Mouse (Mus musculus): ENCODE measurements at regions not wholly inside any gene's neighbourhood (a gene's known extent, or its start where the extent isn't known, plus 50 kb on each side); places are given as distances from the start of the nearest gene placed in this dataset.

DNA sequence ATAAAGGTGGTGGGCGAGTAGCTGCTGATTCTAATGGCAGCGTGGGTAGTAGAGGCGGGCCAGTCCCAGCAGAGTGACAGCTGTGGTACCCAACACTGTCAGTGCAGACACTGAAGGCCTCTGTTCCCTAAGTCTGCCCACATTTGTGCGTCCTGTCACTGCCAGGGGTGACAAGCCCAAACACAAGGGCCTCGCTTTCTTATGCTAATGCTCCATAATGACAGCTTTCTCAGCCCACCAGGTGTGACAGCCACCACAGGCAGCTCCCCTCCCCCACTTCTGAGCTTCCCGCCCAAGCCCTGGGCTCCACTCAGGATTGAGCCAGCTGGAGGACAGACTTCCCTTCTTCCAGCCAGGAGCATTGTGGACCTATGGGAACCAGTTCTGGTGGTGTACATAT lies 440.4 kb downstream of the Dhx35 start:
- no peaks in the 10 kb centered on the region for H3K9me3 ChIP-seq
- H3K4me3 ChIP-seq, result no peak overlapping the region
- no peak for ATAC-seq (replicated peaks)
- H3K4me2 ChIP-seq, result no peak overlapping the region
- H3K4me1 ChIP-seq, result peaks cover 3% of the 10 kb centered on the region; the same call in 1 of the 2 replicates
- no peaks in the 10 kb centered on the region for H3K27me3 ChIP-seq (replicated peaks)
- H3K9ac ChIP-seq, result no peak overlapping the region
- H3K27ac ChIP-seq, result no peak overlapping the region
- 24% methylated on average over 6 of the region's 6 CpGs for WGBS
- no peaks in the 10 kb centered on the region for H3K36me3 ChIP-seq (replicated peaks)

DNA sequence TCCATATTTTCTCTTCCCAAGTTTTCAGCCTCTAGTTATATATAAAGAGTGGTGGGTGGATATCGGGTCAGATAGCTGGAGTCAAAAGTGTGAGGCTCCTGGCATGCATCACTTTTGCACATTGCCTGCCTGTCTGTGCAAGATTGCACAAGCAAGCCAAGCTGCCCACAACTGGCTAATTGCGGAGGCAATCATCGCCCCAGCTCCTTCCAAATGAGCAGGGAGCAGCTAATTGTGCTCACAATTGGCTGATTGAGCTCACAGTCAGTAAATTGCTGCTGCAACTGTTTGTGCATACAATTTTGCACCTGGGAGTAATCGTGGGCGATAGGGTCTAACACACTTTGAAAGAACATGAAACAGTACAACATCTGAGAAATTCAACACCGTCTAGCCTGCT lies 455.5 kb downstream of the Dhx35 start:
- Histone ChIP-seq H3K4me3 (no peak overlapping the region), H3K4me1 (no peaks in the 10 kb centered on the region), H3K27ac (no peak overlapping the region), H3K9me3 (no peaks in the 10 kb centered on the region), H3K27me3 (replicated peaks) (no peaks in the 10 kb centered on the region), H3K9ac (no peak overlapping the region), H3K36me3 (replicated peaks) (no peaks in the 10 kb centered on the region), H3K4me2 (no peak overlapping the region)
- WGBS, result 84% methylated on average over 6 of the region's 6 CpGs
- no peak for ATAC-seq (replicated peaks)

- Histone ChIP-seq H3K9me3 (no peaks in the 10 kb centered on the region), H3K36me3 (replicated peaks) (no peaks in the 10 kb centered on the region), H3K4me1 (no peaks in the 10 kb centered on the region), H3K4me3 (no peak overlapping the region), H3K27me3 (replicated peaks) (no peaks in the 10 kb centered on the region), H3K27ac (no peak overlapping the region), H3K9ac (no peak overlapping the region), H3K4me2 (no peak overlapping the region)
- no peak for ATAC-seq (replicated peaks)
- 76% methylated on average over 6 of the region's 6 CpGs for WGBS
Observed at GRCm38 (mm10) chr2:159250993-159251665, 456.5 kb downstream of the Dhx35 start.

GRCm38 (mm10) chr2:159270221-159271080 lies 475.8 kb downstream of the Dhx35 start:
- Histone ChIP-seq H3K27ac (no peak overlapping the region), H3K4me2 (no peak overlapping the region), H3K36me3 (replicated peaks) (no peaks in the 10 kb centered on the region), H3K27me3 (replicated peaks) (no peaks in the 10 kb centered on the region), H3K9me3 (no peaks in the 10 kb centered on the region), H3K4me1 (no peaks in the 10 kb centered on the region), H3K9ac (no peak overlapping the region), H3K4me3 (no peak overlapping the region)
- ATAC-seq (replicated peaks), result no peak
- WGBS, result 86% methylated on average over 10 of the region's 10 CpGs

DNA sequence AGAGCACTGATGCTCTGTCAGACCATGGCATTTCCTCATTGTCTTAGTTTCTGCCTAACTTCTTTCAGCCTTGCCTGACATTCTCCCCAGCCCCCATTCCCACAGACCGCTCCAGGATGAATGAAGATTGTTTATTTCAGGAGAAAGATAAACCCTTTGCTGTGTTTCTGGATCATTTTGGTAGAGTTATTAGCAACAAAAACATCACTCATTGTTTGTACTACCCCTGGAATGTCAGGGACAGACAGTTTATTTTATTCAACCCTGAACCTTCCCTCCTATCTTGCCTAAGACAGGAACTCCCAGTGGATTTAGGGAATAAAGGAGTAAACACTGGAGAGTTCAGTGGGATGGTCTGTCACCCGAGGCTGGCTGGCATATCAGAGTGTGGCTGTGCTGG lies 484.3 kb downstream of the Dhx35 start:
- Histone ChIP-seq H3K27ac (no peak overlapping the region), H3K4me1 (no peaks in the 10 kb centered on the region), H3K9ac (no peak overlapping the region), H3K9me3 (no peaks in the 10 kb centered on the region), H3K27me3 (replicated peaks) (no peaks in the 10 kb centered on the region), H3K4me2 (no peak overlapping the region), H3K4me3 (no peak overlapping the region), H3K36me3 (replicated peaks) (no peaks in the 10 kb centered on the region)
- no peak for ATAC-seq (replicated peaks)
- 55% methylated on average over 2 of the region's 2 CpGs for WGBS

DNA sequence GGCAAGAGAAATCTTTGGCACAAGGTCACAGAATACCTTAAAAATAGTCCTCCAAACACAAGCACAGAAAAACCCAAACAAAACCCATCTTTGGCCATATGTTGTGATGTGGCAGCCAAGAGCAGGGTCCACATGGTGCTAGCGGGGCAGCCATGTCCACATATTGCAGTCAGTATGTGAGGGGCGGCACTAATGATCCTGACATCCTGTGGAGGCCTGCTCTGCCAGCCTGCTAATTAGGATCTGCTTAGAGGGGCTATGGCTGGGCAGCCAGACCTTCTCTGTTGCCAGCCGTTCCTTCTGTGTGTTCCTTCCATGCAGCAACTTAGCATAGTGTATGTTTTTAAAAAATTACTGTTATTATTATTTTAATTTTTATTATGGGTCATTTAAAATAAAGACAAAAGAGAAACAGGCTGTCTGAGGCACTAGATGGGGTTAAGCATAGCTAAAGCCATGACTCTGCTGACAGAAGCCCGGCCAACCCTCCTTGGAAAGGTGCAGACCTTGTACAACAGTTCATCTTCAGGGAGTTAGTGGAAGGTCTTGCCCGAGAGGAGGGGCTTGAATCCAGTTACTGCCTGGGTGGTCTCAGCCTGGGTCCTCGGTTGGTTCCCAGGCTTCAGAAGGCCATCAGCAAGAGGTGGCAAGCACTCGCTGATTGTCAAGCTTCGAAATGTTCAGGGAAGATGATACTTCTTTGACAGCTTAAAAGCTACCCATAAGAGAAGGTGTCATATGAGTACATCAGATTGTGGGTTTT lies 487.1 kb downstream of the Dhx35 start:
- Histone ChIP-seq H3K27me3 (replicated peaks) (no peaks in the 10 kb centered on the region), H3K9me3 (no peaks in the 10 kb centered on the region), H3K4me2 (no peak overlapping the region), H3K4me3 (no peak overlapping the region), H3K4me1 (0 out of 2 replicates have a peak, but pooled peaks cover 3% of the 10 kb centered on the region), H3K27ac (no peak overlapping the region), H3K36me3 (replicated peaks) (no peaks in the 10 kb centered on the region), H3K9ac (no peak overlapping the region)
- ATAC-seq (replicated peaks), result no peak
- 76% methylated on average over 8 of the region's 8 CpGs for WGBS

DNA sequence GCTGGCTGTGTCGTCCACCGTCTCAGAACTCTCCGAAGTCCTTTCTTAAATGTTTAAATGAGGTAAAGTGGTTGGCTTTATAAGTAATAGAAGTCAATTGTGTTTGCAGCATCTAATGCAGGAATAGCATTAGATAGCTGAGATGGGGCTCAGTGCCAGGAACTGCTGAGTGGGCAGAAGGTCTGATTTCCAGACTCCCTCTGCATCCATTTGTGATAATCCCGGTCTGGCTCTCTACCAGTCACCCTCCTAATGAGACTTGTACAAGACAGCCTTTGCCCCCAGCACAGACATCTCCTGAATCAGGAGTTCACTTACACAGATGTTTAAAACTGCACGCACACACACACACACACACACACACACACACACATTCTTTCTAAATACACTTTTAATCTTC lies 489.5 kb downstream of the Dhx35 start:
- 64% methylated on average over 5 of the region's 5 CpGs for WGBS
- H3K9ac ChIP-seq, result no peak overlapping the region
- H3K27me3 ChIP-seq (replicated peaks), result no peaks in the 10 kb centered on the region
- 0 out of 2 replicates have a peak, but pooled peaks cover 3% of the 10 kb centered on the region for H3K4me1 ChIP-seq
- H3K4me2 ChIP-seq, result no peak overlapping the region
- H3K4me3 ChIP-seq, result no peak overlapping the region
- no peaks in the 10 kb centered on the region for H3K36me3 ChIP-seq (replicated peaks)
- H3K9me3 ChIP-seq, result no peaks in the 10 kb centered on the region
- no peak overlapping the region for H3K27ac ChIP-seq
- ATAC-seq (replicated peaks), result no peak

DNA sequence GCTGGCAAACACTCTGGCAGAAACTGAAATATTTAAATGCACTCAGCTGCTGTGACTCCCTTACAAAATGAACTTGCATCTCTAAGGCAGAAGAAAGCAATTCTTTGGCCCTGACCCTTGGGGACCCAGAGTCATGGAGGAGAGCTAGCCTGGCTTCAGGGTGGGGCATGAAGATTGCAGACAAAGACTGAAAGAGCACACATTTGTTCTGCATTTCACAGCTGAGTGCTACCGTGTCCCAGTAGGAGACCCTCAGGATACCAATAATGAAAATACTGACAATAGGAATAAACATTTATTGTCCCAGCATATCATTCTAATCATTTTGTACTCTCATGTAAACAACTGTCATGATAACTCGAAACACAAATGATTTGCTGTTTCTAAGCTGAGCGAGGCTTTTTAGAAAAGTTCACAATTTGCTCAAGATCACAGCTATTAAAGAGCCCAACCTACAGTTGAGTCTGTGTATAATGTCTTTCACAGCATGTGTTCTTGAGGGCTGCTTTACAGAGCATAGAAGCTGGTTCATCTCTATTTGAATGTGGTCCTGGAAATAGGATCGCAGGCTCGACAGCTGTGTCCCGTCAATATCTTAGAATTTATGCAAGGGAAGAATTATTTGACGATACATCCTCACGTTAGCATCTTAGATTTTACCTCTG lies 490.1 kb downstream of the Dhx35 start:
- WGBS, result 60% methylated on average over 8 of the region's 8 CpGs

GRCm38 (mm10) chr2:159287996-159288563 lies 493.5 kb downstream of the Dhx35 start:
- Histone ChIP-seq H3K4me2 (no peak overlapping the region), H3K27me3 (replicated peaks) (no peaks in the 10 kb centered on the region), H3K27ac (no peak overlapping the region), H3K36me3 (replicated peaks) (no peaks in the 10 kb centered on the region), H3K4me1 (0 out of 2 replicates have a peak, but pooled peaks cover 3% of the 10 kb centered on the region), H3K4me3 (no peak overlapping the region), H3K9me3 (no peaks in the 10 kb centered on the region), H3K9ac (no peak overlapping the region)
- 90% methylated on average over 6 of the region's 6 CpGs for WGBS
- no peak for ATAC-seq (replicated peaks)

More for the DNA sequence above, 490.1 kb downstream of the Dhx35 start:
- ATAC-seq (replicated peaks), result no peak
- H3K4me1 ChIP-seq, result 0 out of 2 replicates have a peak, but pooled peaks cover 3% of the 10 kb centered on the region
- H3K9ac ChIP-seq, result no peak overlapping the region
- H3K4me2 ChIP-seq, result no peak overlapping the region
- no peak overlapping the region for H3K27ac ChIP-seq
- H3K4me3 ChIP-seq, result no peak overlapping the region
- no peaks in the 10 kb centered on the region for H3K36me3 ChIP-seq (replicated peaks)
- no peaks in the 10 kb centered on the region for H3K9me3 ChIP-seq
- no peaks in the 10 kb centered on the region for H3K27me3 ChIP-seq (replicated peaks)

GRCm38 (mm10) chr2:159290081-159290480 lies 495.5 kb downstream of the Dhx35 start:
- Histone ChIP-seq H3K27me3 (replicated peaks) (no peaks in the 10 kb centered on the region), H3K4me1 (no peaks in the 10 kb centered on the region), H3K9ac (no peak overlapping the region), H3K36me3 (replicated peaks) (no peaks in the 10 kb centered on the region), H3K4me3 (no peak overlapping the region), H3K9me3 (no peaks in the 10 kb centered on the region), H3K27ac (no peak overlapping the region), H3K4me2 (no peak overlapping the region)
- 90% methylated on average over 1 of the region's 1 CpGs for WGBS
- ATAC-seq (replicated peaks), result no peak

DNA sequence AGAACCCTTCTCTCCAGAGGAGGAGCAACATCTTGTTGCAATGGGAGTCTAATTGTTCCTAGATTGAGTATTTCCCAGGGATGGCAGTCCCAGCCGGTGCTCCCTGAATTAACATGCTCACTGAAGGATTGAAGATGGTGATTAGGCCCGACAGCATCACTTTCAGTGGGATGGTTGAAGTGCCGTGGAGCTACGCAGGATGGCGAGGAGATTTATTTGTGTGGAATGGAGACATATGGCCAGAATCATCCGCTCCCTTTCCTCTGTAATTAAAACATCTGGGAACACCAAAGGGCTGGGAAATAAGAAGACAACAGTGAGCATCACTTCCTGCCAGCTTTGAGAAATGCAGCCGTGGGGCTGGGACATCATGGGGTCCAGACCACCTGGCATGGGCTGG lies 512.4 kb downstream of the Dhx35 start:
- 50% methylated on average over 7 of the region's 7 CpGs for WGBS
- Histone ChIP-seq H3K27me3 (replicated peaks) (no peaks in the 10 kb centered on the region), H3K4me2 (no peak overlapping the region), H3K36me3 (replicated peaks) (no peaks in the 10 kb centered on the region), H3K9me3 (no peaks in the 10 kb centered on the region), H3K4me1 (no peaks in the 10 kb centered on the region), H3K9ac (no peak overlapping the region), H3K27ac (no peak overlapping the region), H3K4me3 (no peak overlapping the region)
- no peak for ATAC-seq (replicated peaks)

Data from midbrain, embryonic 15.5 days (tissue).